Mouse (Mus musculus): Measurements from ENCODE around the gene 4921509C19Rik. TPM values are rescaled to one million over a fixed set of nuclear protein-coding genes. Genes with fewer than 3 reads are reported as not detected.
"Not testable (repeated sequence)": the region's sequence is repeated elsewhere in the genome, so short reads cannot be mapped to it uniquely, and the experiment has no call there.

Gene 4921509C19Rik
- polyA plus RNA-seq (2015; fragmentation: Nextera tagmentation; extraction: Ambion mirVana), result not detected in 2 replicates

DNA sequence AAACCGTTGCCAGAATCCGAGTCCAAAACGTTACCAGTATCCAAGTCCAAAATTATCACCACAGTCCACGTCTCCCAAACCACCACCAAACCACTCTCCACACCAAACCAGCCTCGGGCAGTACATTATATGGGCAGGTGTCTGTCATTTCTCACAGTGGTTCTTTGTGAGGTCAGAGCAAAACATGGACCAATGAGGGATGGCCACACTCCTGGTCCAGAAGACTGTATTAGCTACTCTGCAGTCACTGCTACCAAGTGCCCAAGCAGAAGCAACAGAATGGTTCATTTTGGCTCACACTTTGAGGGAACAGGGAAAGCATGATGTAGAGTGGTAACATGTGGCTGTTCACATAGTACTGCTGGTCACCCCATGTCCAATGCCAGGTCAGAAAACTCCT is at the start of gene 4921509C19Rik:
4921509C19Rik (minus strand) TSS at position 101 of the 400 bp plus-strand sequence.
- H3K9ac ChIP-seq (ENCODE audit: low read length); ATAC-seq (ENCODE audit: low read depth); H3K9me3 ChIP-seq (ENCODE audit: control insufficient read depth, low read length); H3K27me3 ChIP-seq (ENCODE audit: control insufficient read depth, insufficient read depth, low read depth, low read length); H3K4me1 ChIP-seq (replicated peaks; ENCODE audit: control insufficient read depth, insufficient read depth, low read length); H3K4me3 ChIP-seq (ENCODE audit: low read length); H3K27ac ChIP-seq (ENCODE audit: low read length); H3K4me2 ChIP-seq (ENCODE audit: low read depth, low read length); H3K36me3 ChIP-seq (ENCODE audit: control insufficient read depth, insufficient read depth, low read length): not testable (repeated sequence)
- WGBS, result 79% methylated on average over 5 of the region's 5 CpGs

DNA sequence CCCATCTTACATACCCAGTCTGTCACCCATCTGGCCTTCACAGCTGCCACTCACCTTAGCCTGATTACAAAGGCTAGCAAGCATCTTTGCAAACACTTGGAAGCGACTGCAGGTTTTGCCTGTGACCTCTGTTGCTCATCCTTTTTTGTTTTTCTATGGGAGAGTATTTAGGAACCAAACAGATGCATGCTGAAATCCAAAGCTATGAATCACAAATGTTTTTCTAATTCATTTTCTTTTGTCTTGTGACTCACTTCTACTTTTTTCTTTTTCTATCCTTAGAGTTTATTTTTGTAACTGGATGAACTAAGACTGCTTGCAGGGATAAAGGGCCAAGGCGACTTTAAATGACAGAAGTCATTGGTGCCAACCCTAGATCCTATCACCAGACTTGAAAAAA is 49.6 kb upstream of the 4921509C19Rik start:
- Histone ChIP-seq H3K4me2 (ENCODE audit: low read depth, low read length) (no peak overlapping the region), H3K4me3 (ENCODE audit: low read length) (no peak overlapping the region), H3K4me1 (replicated peaks; ENCODE audit: control insufficient read depth, insufficient read depth, low read length) (peaks cover 6% of the 10 kb centered on the region), H3K27me3 (ENCODE audit: control insufficient read depth, insufficient read depth, low read depth, low read length) (no peaks in the 10 kb centered on the region), H3K27ac (ENCODE audit: low read length) (no peak overlapping the region), H3K9me3 (ENCODE audit: control insufficient read depth, low read length) (no peaks in the 10 kb centered on the region), H3K36me3 (ENCODE audit: control insufficient read depth, insufficient read depth, low read length) (peaks cover 3% of the 10 kb centered on the region; the same call in 1 of the 2 replicates), H3K9ac (ENCODE audit: low read length) (no peak overlapping the region)
- ATAC-seq (ENCODE audit: low read depth), result no peak
- WGBS, result 55% methylated on average over 2 of the region's 2 CpGs

DNA sequence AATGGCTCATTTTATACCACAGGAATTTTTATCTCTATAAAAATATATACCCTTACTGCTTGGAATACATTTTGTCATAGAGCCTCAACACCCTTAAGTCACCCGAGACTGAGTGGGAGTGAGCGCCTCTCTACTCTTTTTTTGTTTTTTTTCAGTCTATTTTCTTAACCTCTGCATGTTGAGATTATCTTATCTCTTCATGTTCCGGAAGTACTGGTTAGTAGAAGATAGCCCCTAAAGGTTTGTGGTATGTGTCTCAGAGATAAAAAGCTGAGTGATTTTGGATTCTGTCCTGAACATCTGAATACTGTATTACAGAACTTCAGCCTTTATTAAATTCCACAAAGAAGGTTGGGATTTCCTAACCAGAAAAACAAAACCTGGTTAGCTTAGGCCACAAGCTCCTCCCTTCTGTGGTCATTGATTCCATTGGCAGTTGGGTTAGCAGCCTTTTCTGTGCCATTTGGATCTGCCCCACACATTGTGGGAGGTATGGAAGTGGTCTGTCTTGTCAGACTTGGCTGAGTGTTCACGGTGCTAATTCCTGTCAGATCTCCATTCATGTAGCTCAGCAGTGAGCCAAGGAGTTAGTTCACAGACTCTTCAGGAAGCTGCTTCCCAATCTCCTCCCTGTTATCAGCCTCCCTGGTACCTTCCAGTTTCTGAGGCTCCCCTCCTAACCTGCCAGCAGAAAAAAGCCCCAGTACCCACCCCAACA is 48.5 kb upstream of the 4921509C19Rik start:
- Histone ChIP-seq H3K27me3 (ENCODE audit: control insufficient read depth, insufficient read depth, low read depth, low read length) (no peaks in the 10 kb centered on the region), H3K4me2 (ENCODE audit: low read depth, low read length) (no peak overlapping the region), H3K4me3 (ENCODE audit: low read length) (no peak overlapping the region), H3K4me1 (replicated peaks; ENCODE audit: control insufficient read depth, insufficient read depth, low read length) (no peaks in the 10 kb centered on the region), H3K36me3 (ENCODE audit: control insufficient read depth, insufficient read depth, low read length) (peaks cover 7% of the 10 kb centered on the region), H3K27ac (ENCODE audit: low read length) (no peak overlapping the region), H3K9me3 (ENCODE audit: control insufficient read depth, low read length) (no peaks in the 10 kb centered on the region), H3K9ac (ENCODE audit: low read length) (no peak overlapping the region)
- no peak for ATAC-seq (ENCODE audit: low read depth)
- 32% methylated on average over 4 of the region's 4 CpGs for WGBS

DNA sequence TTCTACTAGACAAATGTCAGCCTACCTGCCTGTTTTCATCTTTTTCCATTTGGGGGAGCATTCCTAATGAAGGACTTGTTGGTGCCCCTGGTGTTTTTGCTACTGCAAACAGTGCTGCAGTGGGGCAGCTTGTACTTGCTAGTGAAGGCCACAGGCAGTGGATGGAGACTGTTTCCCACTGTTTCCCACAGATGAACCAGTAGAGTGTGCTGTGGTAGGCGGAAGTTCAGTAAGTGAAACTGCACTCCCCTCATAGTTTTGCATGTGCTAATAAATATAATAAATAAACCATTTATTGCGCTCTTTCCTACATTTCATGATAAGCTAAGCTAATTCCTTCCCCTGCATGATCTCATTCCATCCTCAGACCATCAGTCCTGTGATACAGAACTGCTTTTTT is 43.0 kb upstream of the 4921509C19Rik start:
- no peaks in the 10 kb centered on the region for H3K4me1 ChIP-seq (replicated peaks; ENCODE audit: control insufficient read depth, insufficient read depth, low read length)
- ATAC-seq (ENCODE audit: low read depth), result no peak
- H3K4me3 ChIP-seq (ENCODE audit: low read length), result no peak overlapping the region
- no peaks in the 10 kb centered on the region for H3K27me3 ChIP-seq (ENCODE audit: control insufficient read depth, insufficient read depth, low read depth, low read length)
- no peak overlapping the region for H3K27ac ChIP-seq (ENCODE audit: low read length)
- WGBS, result 87% methylated on average over 2 of the region's 2 CpGs
- no peak overlapping the region for H3K9ac ChIP-seq (ENCODE audit: low read length)
- H3K36me3 ChIP-seq (ENCODE audit: control insufficient read depth, insufficient read depth, low read length), result peaks cover 22% of the 10 kb centered on the region
- no peak overlapping the region for H3K4me2 ChIP-seq (ENCODE audit: low read depth, low read length)
- no peaks in the 10 kb centered on the region for H3K9me3 ChIP-seq (ENCODE audit: control insufficient read depth, low read length)

DNA sequence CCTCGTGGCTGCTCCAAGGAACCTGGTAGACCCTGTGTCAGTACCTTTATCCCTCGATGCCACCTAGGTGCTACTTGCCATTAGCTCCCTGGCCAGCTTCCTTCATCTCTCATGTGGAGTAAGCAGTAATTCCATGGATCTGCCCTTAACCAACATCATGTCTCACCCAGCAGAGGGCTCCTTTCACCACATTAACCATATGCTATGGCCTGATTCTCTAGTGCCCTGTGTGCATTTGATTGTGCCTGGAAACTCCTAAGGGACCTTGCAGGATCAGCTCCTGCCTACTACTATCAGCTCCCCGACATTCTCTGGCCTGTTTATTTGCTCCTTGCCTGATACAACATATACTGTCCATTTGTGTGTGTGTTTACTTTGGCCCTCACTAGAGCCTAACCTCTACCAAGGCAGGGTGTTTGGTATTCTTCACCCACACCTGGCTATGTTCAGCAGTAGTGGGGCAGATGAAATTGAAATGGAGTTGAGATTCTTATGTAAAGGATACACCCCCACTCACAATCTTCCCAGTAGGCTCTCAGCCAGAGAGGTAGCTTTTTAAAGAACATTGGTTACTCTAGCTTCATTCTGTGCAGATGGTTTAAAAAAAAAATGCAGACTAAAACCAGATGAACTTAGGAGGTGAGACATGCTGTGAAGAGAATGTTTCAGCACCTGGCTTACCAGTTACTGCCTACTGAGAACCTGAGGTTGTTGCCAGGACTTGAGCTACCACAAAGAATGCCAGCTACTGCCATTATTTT is 37.8 kb upstream of the 4921509C19Rik start:
- Histone ChIP-seq H3K27me3 (ENCODE audit: control insufficient read depth, insufficient read depth, low read depth, low read length) (no peaks in the 10 kb centered on the region), H3K36me3 (ENCODE audit: control insufficient read depth, insufficient read depth, low read length) (peaks cover 34% of the 10 kb centered on the region), H3K4me2 (ENCODE audit: low read depth, low read length) (no peak overlapping the region), H3K9ac (ENCODE audit: low read length) (no peak overlapping the region), H3K9me3 (ENCODE audit: control insufficient read depth, low read length) (no peaks in the 10 kb centered on the region), H3K4me3 (ENCODE audit: low read length) (no peak overlapping the region), H3K4me1 (replicated peaks; ENCODE audit: control insufficient read depth, insufficient read depth, low read length) (no peaks in the 10 kb centered on the region), H3K27ac (ENCODE audit: low read length) (no peak overlapping the region)
- WGBS, result 81% methylated on average over 3 of the region's 3 CpGs
- ATAC-seq (ENCODE audit: low read depth), result peak; percentile 26; the same call in 1 of the 2 replicates

- Histone ChIP-seq H3K9me3 (ENCODE audit: control insufficient read depth, low read length) (no peaks in the 10 kb centered on the region), H3K4me2 (ENCODE audit: low read depth, low read length) (no peak overlapping the region), H3K27ac (ENCODE audit: low read length) (no peak overlapping the region; the same call in 1 of the 2 replicates), H3K4me3 (ENCODE audit: low read length) (no peak overlapping the region), H3K27me3 (ENCODE audit: control insufficient read depth, insufficient read depth, low read depth, low read length) (no peaks in the 10 kb centered on the region), H3K4me1 (replicated peaks; ENCODE audit: control insufficient read depth, insufficient read depth, low read length) (no peaks in the 10 kb centered on the region), H3K9ac (ENCODE audit: low read length) (no peak overlapping the region), H3K36me3 (ENCODE audit: control insufficient read depth, insufficient read depth, low read length) (peaks cover 38% of the 10 kb centered on the region)
- ATAC-seq (ENCODE audit: low read depth), result peak; percentile 69
Observed at GRCm38 (mm10) chr2:151512199-151512598, 36.2 kb upstream of the 4921509C19Rik start.

DNA sequence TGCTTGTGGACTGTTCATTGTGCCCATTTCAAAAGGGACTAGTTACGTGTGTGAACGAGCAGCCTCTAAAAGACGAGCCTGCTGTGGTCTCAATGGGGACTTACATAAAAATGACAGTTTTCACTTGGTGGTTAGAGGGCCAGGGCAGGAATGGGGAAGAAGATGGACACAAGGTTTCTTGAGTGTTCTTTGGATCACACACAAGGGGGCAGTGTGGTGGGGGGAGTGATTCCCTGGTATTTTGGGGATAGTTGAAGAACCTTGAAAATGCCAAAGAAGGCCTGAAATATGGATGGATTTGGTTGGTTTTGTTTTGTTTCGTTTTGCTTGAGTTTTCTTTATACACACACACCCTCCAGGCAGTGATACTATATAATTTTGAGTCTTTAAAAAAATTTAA is 28.3 kb upstream of the 4921509C19Rik start:
- peaks cover 42% of the 10 kb centered on the region for H3K36me3 ChIP-seq (ENCODE audit: control insufficient read depth, insufficient read depth, low read length)
- WGBS, result 83% methylated on average over 4 of the region's 4 CpGs

GRCm38 (mm10) chr2:151500442-151501007 is 24.6 kb upstream of the 4921509C19Rik start:
- Histone ChIP-seq H3K9me3 (ENCODE audit: control insufficient read depth, low read length) (no peaks in the 10 kb centered on the region), H3K27ac (ENCODE audit: low read length) (no peak overlapping the region), H3K4me3 (ENCODE audit: low read length) (no peak overlapping the region), H3K4me1 (replicated peaks; ENCODE audit: control insufficient read depth, insufficient read depth, low read length) (no peaks in the 10 kb centered on the region), H3K36me3 (ENCODE audit: control insufficient read depth, insufficient read depth, low read length) (peaks cover 28% of the 10 kb centered on the region), H3K27me3 (ENCODE audit: control insufficient read depth, insufficient read depth, low read depth, low read length) (no peaks in the 10 kb centered on the region), H3K9ac (ENCODE audit: low read length) (no peak overlapping the region), H3K4me2 (ENCODE audit: low read depth, low read length) (no peak overlapping the region)
- WGBS, result 89% methylated on average over 6 of the region's 6 CpGs
- ATAC-seq (ENCODE audit: low read depth), result no peak

More for the DNA sequence above, 28.3 kb upstream of the 4921509C19Rik start:
- Histone ChIP-seq H3K27me3 (ENCODE audit: control insufficient read depth, insufficient read depth, low read depth, low read length) (no peaks in the 10 kb centered on the region), H3K4me3 (ENCODE audit: low read length) (no peak overlapping the region), H3K4me1 (replicated peaks; ENCODE audit: control insufficient read depth, insufficient read depth, low read length) (no peaks in the 10 kb centered on the region), H3K4me2 (ENCODE audit: low read depth, low read length) (no peak overlapping the region), H3K9me3 (ENCODE audit: control insufficient read depth, low read length) (no peaks in the 10 kb centered on the region), H3K27ac (ENCODE audit: low read length) (no peak overlapping the region), H3K9ac (ENCODE audit: low read length) (no peak overlapping the region)
- ATAC-seq (ENCODE audit: low read depth), result no peak

GRCm38 (mm10) chr2:151498358-151498757 is 22.4 kb upstream of the 4921509C19Rik start:
- ATAC-seq (ENCODE audit: low read depth), result no peak
- peaks cover 20% of the 10 kb centered on the region for H3K36me3 ChIP-seq (ENCODE audit: control insufficient read depth, insufficient read depth, low read length)
- WGBS, result 66% methylated on average over 3 of the region's 3 CpGs

More at GRCm38 (mm10) chr2:151498358-151498757, 22.4 kb upstream of the 4921509C19Rik start:
- H3K4me1 ChIP-seq (replicated peaks; ENCODE audit: control insufficient read depth, insufficient read depth, low read length), result peaks cover 6% of the 10 kb centered on the region
- H3K4me2 ChIP-seq (ENCODE audit: low read depth, low read length), result no peak overlapping the region
- H3K9me3 ChIP-seq (ENCODE audit: control insufficient read depth, low read length), result no peaks in the 10 kb centered on the region
- H3K4me3 ChIP-seq (ENCODE audit: low read length), result no peak overlapping the region
- no peak overlapping the region for H3K27ac ChIP-seq (ENCODE audit: low read length)
- H3K9ac ChIP-seq (ENCODE audit: low read length), result no peak overlapping the region
- H3K27me3 ChIP-seq (ENCODE audit: control insufficient read depth, insufficient read depth, low read depth, low read length), result no peaks in the 10 kb centered on the region
